Mouse (Mus musculus) midbrain, embryonic 16.5 days (tissue): Measurements from ENCODE around the gene Eva1a. TPM values are rescaled to one million over a fixed set of nuclear protein-coding genes. Genes with fewer than 3 reads are reported as not detected.

Source experiments
- ATAC-seq: fragments of 200-750 bp; cut with Nextera tagmentation; 2 replicates; pipeline ENCODE4 v1.8.0; 2017; ENCODE audit warnings: moderate TSS enrichment
- H3K27ac ChIP-seq: fragments of 300-500 bp; sonication (generic); 2 replicates; pipeline ENCODE4 v1.5.1; 2014; ENCODE audit warnings: mild to moderate bottlenecking, low read length, mixed read lengths
- H3K27me3 ChIP-seq: fragments of 300-500 bp; sonication (generic); 2 replicates; pipeline ENCODE4 v1.6.1; 2014; ENCODE audit warnings: low read depth, low read length, mixed read lengths; ENCODE audit not compliant: control insufficient read depth, insufficient read depth
- H3K36me3 ChIP-seq: fragments of 300-500 bp; sonication (generic); 2 replicates; pipeline ENCODE4 v1.6.1; 2014; ENCODE audit warnings: mild to moderate bottlenecking, low read length, moderate library complexity, mixed read lengths; ENCODE audit not compliant: control insufficient read depth, insufficient read depth
- H3K4me1 ChIP-seq: fragments of 300-500 bp; sonication (generic); 2 replicates; pipeline ENCODE4 v1.6.1; 2014; ENCODE audit warnings: mild to moderate bottlenecking, low read length, mixed read lengths; ENCODE audit not compliant: control insufficient read depth, insufficient read depth
- H3K4me2 ChIP-seq: fragments of 300-500 bp; sonication (generic); 2 replicates; pipeline ENCODE4 v1.6.1; 2014; ENCODE audit warnings: mild to moderate bottlenecking, low read length, mixed read lengths
- H3K4me3 ChIP-seq: fragments of 300-500 bp; sonication (generic); 2 replicates; pipeline ENCODE4 v1.5.1; 2014; ENCODE audit warnings: low read depth, mild to moderate bottlenecking, low read length, moderate library complexity, mixed read lengths
- H3K9ac ChIP-seq: fragments of 300-500 bp; sonication (generic); 2 replicates; pipeline ENCODE4 v1.6.1; 2014; ENCODE audit warnings: low read depth, low read length, mixed read lengths
- H3K9me3 ChIP-seq: fragments of 300-500 bp; sonication (generic); replicated peaks from 2 replicates; pipeline ENCODE4 v1.6.1; 2014; ENCODE audit warnings: mild to moderate bottlenecking, low read length, mixed read lengths; ENCODE audit not compliant: control insufficient read depth, poor library complexity, severe bottlenecking
- WGBS: fragments of 180-500 bp; shearing (Covaris S2); extraction: QIAGEN DNeasy Blood & Tissue Kit; methylation state at CpG from one replicate; pipeline ENCODE4 v1.1.7; 2014; 5-methylcytosine and 5-hydroxymethylcytosine counted together
- polyA plus RNA-seq: library from polyadenylated mRNA; unstranded; fragments of >200 nt; fragmentation: Nextera tagmentation; extraction: Ambion mirVana; gene quantifications from 2 replicates; pipeline ENCODE4 v1.2.1, GENCODE M21; 2015

The Eva1a gene
- polyA plus RNA-seq, 1 experiment from 2014 or later, result 0.63 TPM

GRCm38 (mm10) chr6:82078875-82079274 lies 38.0 kb downstream of the Eva1a start:
- H3K36me3 ChIP-seq, result no peaks in the 10 kb centered on the region
- no peak overlapping the region for H3K4me2 ChIP-seq
- no peak overlapping the region for H3K9ac ChIP-seq
- H3K27ac ChIP-seq, result no peak overlapping the region
- H3K27me3 ChIP-seq, result no peaks in the 10 kb centered on the region
- H3K9me3 ChIP-seq, result no peaks in the 10 kb centered on the region
- WGBS, result 93% methylated on average over 4 of the region's 4 CpGs
- H3K4me1 ChIP-seq, result peaks cover 2% of the 10 kb centered on the region; the same call in 1 of the 2 replicates
- no peak for ATAC-seq
- H3K4me3 ChIP-seq, result no peak overlapping the region

GRCm38 (mm10) chr6:82083655-82084054 lies 42.8 kb downstream of the Eva1a start:
- H3K4me2 ChIP-seq, result no peak overlapping the region
- no peak overlapping the region for H3K27ac ChIP-seq
- no peaks in the 10 kb centered on the region for H3K27me3 ChIP-seq
- no peak for ATAC-seq
- WGBS, result 74% methylated on average over 6 of the region's 6 CpGs
- H3K4me1 ChIP-seq, result no peaks in the 10 kb centered on the region
- no peak overlapping the region for H3K9ac ChIP-seq
- no peak overlapping the region for H3K4me3 ChIP-seq
- H3K36me3 ChIP-seq, result no peaks in the 10 kb centered on the region
- H3K9me3 ChIP-seq, result no peaks in the 10 kb centered on the region

- ATAC-seq, result no peak
- Histone ChIP-seq H3K4me3 (no peak overlapping the region), H3K27me3 (no peaks in the 10 kb centered on the region), H3K4me1 (no peaks in the 10 kb centered on the region), H3K36me3 (no peaks in the 10 kb centered on the region), H3K4me2 (no peak overlapping the region), H3K9ac (no peak overlapping the region), H3K27ac (no peak overlapping the region), H3K9me3 (no peaks in the 10 kb centered on the region)
- 78% methylated on average over 3 of the region's 3 CpGs for WGBS
These were observed 43.4 kb downstream of the Eva1a start for GRCm38 (mm10) chr6:82084235-82084634.

GRCm38 (mm10) chr6:82085313-82085908 lies 44.6 kb downstream of the Eva1a start:
- Histone ChIP-seq H3K4me1 (no peaks in the 10 kb centered on the region), H3K27me3 (no peaks in the 10 kb centered on the region), H3K9me3 (no peaks in the 10 kb centered on the region), H3K4me2 (no peak overlapping the region), H3K9ac (no peak overlapping the region), H3K4me3 (no peak overlapping the region), H3K27ac (no peak overlapping the region), H3K36me3 (no peaks in the 10 kb centered on the region)
- no peak for ATAC-seq
- WGBS, result 92% methylated on average over 8 of the region's 8 CpGs

- ATAC-seq, result no peak
- Histone ChIP-seq H3K27me3 (peaks cover under 1% of the 10 kb centered on the region; the same call in 1 of the 2 replicates), H3K36me3 (no peaks in the 10 kb centered on the region), H3K27ac (no peak overlapping the region), H3K4me2 (no peak overlapping the region), H3K9ac (no peak overlapping the region), H3K4me1 (peaks cover 6% of the 10 kb centered on the region; the same call in 1 of the 2 replicates), H3K9me3 (no peaks in the 10 kb centered on the region), H3K4me3 (no peak overlapping the region)
- WGBS, result 73% methylated on average over 4 of the region's 4 CpGs
These were observed 47.3 kb downstream of the Eva1a start for GRCm38 (mm10) chr6:82088133-82088532.

- H3K9ac ChIP-seq, result peak overlapping the region; percentile 60
- 1% methylated on average over 28 of the region's 28 CpGs for WGBS
- peak overlapping the region; percentile 86 for H3K4me2 ChIP-seq
- H3K4me3 ChIP-seq, result peak overlapping the region; percentile 41
- peaks cover 6% of the 10 kb centered on the region; the same call in 1 of the 2 replicates for H3K4me1 ChIP-seq
- no peaks in the 10 kb centered on the region for H3K9me3 ChIP-seq
- ATAC-seq, result no peak
- H3K27ac ChIP-seq, result no peak overlapping the region
- H3K36me3 ChIP-seq, result no peaks in the 10 kb centered on the region
- peaks cover 4% of the 10 kb centered on the region; the same call in 1 of the 2 replicates for H3K27me3 ChIP-seq
These were observed 50.9 kb downstream of the Eva1a start for GRCm38 (mm10) chr6:82091773-82092172.

GRCm38 (mm10) chr6:82097705-82098104 lies 56.9 kb downstream of the Eva1a start:
- WGBS, result 100% methylated on average over 1 of the region's 1 CpGs
- ATAC-seq, result no peak
- H3K27ac ChIP-seq, result no peak overlapping the region

GRCm38 (mm10) chr6:82098456-82098855 lies 57.6 kb downstream of the Eva1a start:
- Histone ChIP-seq H3K9ac (no peak overlapping the region), H3K4me1 (no peaks in the 10 kb centered on the region), H3K9me3 (no peaks in the 10 kb centered on the region), H3K36me3 (no peaks in the 10 kb centered on the region), H3K27ac (no peak overlapping the region), H3K4me3 (no peak overlapping the region), H3K27me3 (0 out of 2 replicates have a peak, but pooled peaks cover under 1% of the 10 kb centered on the region), H3K4me2 (no peak overlapping the region)
- no peak for ATAC-seq
- 91% methylated on average over 1 of the region's 1 CpGs for WGBS

More at GRCm38 (mm10) chr6:82097705-82098104, 56.9 kb downstream of the Eva1a start:
- H3K9me3 ChIP-seq, result no peaks in the 10 kb centered on the region
- H3K9ac ChIP-seq, result no peak overlapping the region
- H3K4me2 ChIP-seq, result no peak overlapping the region
- H3K36me3 ChIP-seq, result no peaks in the 10 kb centered on the region
- no peak overlapping the region for H3K4me3 ChIP-seq
- peaks cover 4% of the 10 kb centered on the region; the same call in 1 of the 2 replicates for H3K27me3 ChIP-seq
- H3K4me1 ChIP-seq, result no peaks in the 10 kb centered on the region

GRCm38 (mm10) chr6:82110473-82110872 lies 69.6 kb downstream of the Eva1a start:
- no peak for ATAC-seq

More at GRCm38 (mm10) chr6:82110473-82110872, 69.6 kb downstream of the Eva1a start:
- H3K27me3 ChIP-seq, result no peaks in the 10 kb centered on the region
- 87% methylated on average over 7 of the region's 7 CpGs for WGBS
- H3K36me3 ChIP-seq, result no peaks in the 10 kb centered on the region
- H3K9me3 ChIP-seq, result no peaks in the 10 kb centered on the region
- H3K4me3 ChIP-seq, result no peak overlapping the region
- H3K4me2 ChIP-seq, result no peak overlapping the region
- no peak overlapping the region for H3K27ac ChIP-seq
- H3K9ac ChIP-seq, result no peak overlapping the region
- no peaks in the 10 kb centered on the region for H3K4me1 ChIP-seq
